Mouse (Mus musculus): ENCODE results near the gene Eri2. TPM values are rescaled to one million over a fixed set of nuclear protein-coding genes. Genes with fewer than 3 reads are reported as not detected.
A peak's percentile ranks its signal among the peaks of the same experiment; 100 is the strongest.
"Not testable (repeated sequence)": the region's sequence is repeated elsewhere in the genome, so short reads cannot be mapped to it uniquely, and the experiment has no call there.

The Eri2 gene
- polyA plus RNA-seq, 1 experiment: 6.9 TPM

GRCm38 (mm10) chr7:119749942-119750341 lies 43.9 kb downstream of the Eri2 start:
- H3K27ac ChIP-seq (ENCODE audit: insufficient read depth, low read length): no peak overlapping the region
- no peak for TF ChIP-seq POLR2A (IDR thresholded peaks at IDR 0.05; ENCODE audit: extremely low read depth, insufficient read depth, low read length)
- TF ChIP-seq CTCF (IDR thresholded peaks at IDR 0.05; ENCODE audit: extremely low read depth, insufficient read depth, low read length): no peak
- no peak overlapping the region for H3K4me3 ChIP-seq (ENCODE audit: insufficient read depth, low read length)
- H3K4me1 ChIP-seq (ENCODE audit: control insufficient read depth, insufficient read depth, low read length): no peaks in the 10 kb centered on the region

GRCm38 (mm10) chr7:119748761-119749160 lies 45.1 kb downstream of the Eri2 start:
- TF ChIP-seq POLR2A (IDR thresholded peaks at IDR 0.05; ENCODE audit: extremely low read depth, insufficient read depth, low read length) (no peak), CTCF (IDR thresholded peaks at IDR 0.05; ENCODE audit: extremely low read depth, insufficient read depth, low read length) (no peak)
- no peak overlapping the region for H3K4me3 ChIP-seq (ENCODE audit: insufficient read depth, low read length)
- H3K4me1 ChIP-seq (ENCODE audit: control insufficient read depth, insufficient read depth, low read length): no peaks in the 10 kb centered on the region
- no peak overlapping the region for H3K27ac ChIP-seq (ENCODE audit: insufficient read depth, low read length)

GRCm38 (mm10) chr7:119745869-119746268 lies 48.0 kb downstream of the Eri2 start:
- Histone ChIP-seq H3K27ac (ENCODE audit: insufficient read depth, low read length) (no peak overlapping the region), H3K4me3 (ENCODE audit: insufficient read depth, low read length) (no peak overlapping the region), H3K4me1 (ENCODE audit: control insufficient read depth, insufficient read depth, low read length) (no peaks in the 10 kb centered on the region)
- no peak for TF ChIP-seq CTCF (IDR thresholded peaks at IDR 0.05; ENCODE audit: extremely low read depth, insufficient read depth, low read length)
- TF ChIP-seq POLR2A (IDR thresholded peaks at IDR 0.05; ENCODE audit: extremely low read depth, insufficient read depth, low read length): no peak

GRCm38 (mm10) chr7:119744321-119744720 lies 49.5 kb downstream of the Eri2 start:
- Histone ChIP-seq H3K4me3 (ENCODE audit: insufficient read depth, low read length) (no peak overlapping the region), H3K27ac (ENCODE audit: insufficient read depth, low read length) (no peak overlapping the region), H3K4me1 (ENCODE audit: control insufficient read depth, insufficient read depth, low read length) (no peaks in the 10 kb centered on the region)
- no peak for TF ChIP-seq POLR2A (IDR thresholded peaks at IDR 0.05; ENCODE audit: extremely low read depth, insufficient read depth, low read length)
- no peak for TF ChIP-seq CTCF (IDR thresholded peaks at IDR 0.05; ENCODE audit: extremely low read depth, insufficient read depth, low read length)

- not testable (repeated sequence) for H3K4me1 ChIP-seq (ENCODE audit: control insufficient read depth, insufficient read depth, low read length); H3K4me3 ChIP-seq (ENCODE audit: insufficient read depth, low read length); H3K27ac ChIP-seq (ENCODE audit: insufficient read depth, low read length)
Observed at GRCm38 (mm10) chr7:119739798-119740468, 53.9 kb downstream of the Eri2 start.

- no peak overlapping the region for H3K27ac ChIP-seq (ENCODE audit: insufficient read depth, low read length)
- no peaks in the 10 kb centered on the region for H3K4me1 ChIP-seq (ENCODE audit: control insufficient read depth, insufficient read depth, low read length)
- no peak overlapping the region for H3K4me3 ChIP-seq (ENCODE audit: insufficient read depth, low read length)
- no peak for TF ChIP-seq POLR2A (IDR thresholded peaks at IDR 0.05; ENCODE audit: extremely low read depth, insufficient read depth, low read length)
- TF ChIP-seq CTCF (IDR thresholded peaks at IDR 0.05; ENCODE audit: extremely low read depth, insufficient read depth, low read length): no peak
Observed at GRCm38 (mm10) chr7:119738877-119739276, 55.0 kb downstream of the Eri2 start.

- H3K27ac ChIP-seq (ENCODE audit: insufficient read depth, low read length): not testable (repeated sequence)
Observed at GRCm38 (mm10) chr7:119731262-119731661, 62.6 kb downstream of the Eri2 start.

GRCm38 (mm10) chr7:119727621-119728020 lies 66.2 kb downstream of the Eri2 start:
- Histone ChIP-seq H3K4me3 (ENCODE audit: insufficient read depth, low read length) (no peak overlapping the region), H3K4me1 (ENCODE audit: control insufficient read depth, insufficient read depth, low read length) (no peaks in the 10 kb centered on the region), H3K27ac (ENCODE audit: insufficient read depth, low read length) (peak overlapping the region; percentile 70)
- no peak for TF ChIP-seq CTCF (IDR thresholded peaks at IDR 0.05; ENCODE audit: extremely low read depth, insufficient read depth, low read length)
- no peak for TF ChIP-seq POLR2A (IDR thresholded peaks at IDR 0.05; ENCODE audit: extremely low read depth, insufficient read depth, low read length)

More at GRCm38 (mm10) chr7:119731262-119731661, 62.6 kb downstream of the Eri2 start:
- H3K4me1 ChIP-seq (ENCODE audit: control insufficient read depth, insufficient read depth, low read length); H3K4me3 ChIP-seq (ENCODE audit: insufficient read depth, low read length): not testable (repeated sequence)

GRCm38 (mm10) chr7:119720947-119721310 lies 72.9 kb downstream of the Eri2 start:
- H3K4me3 ChIP-seq (ENCODE audit: insufficient read depth, low read length): peak overlapping the region; percentile 91
- peak overlapping the region; percentile 37; the same call in 1 of the 2 replicates for H3K27ac ChIP-seq (ENCODE audit: insufficient read depth, low read length)
- no peaks in the 10 kb centered on the region; the same call in 1 of the 2 replicates for H3K4me1 ChIP-seq (ENCODE audit: control insufficient read depth, insufficient read depth, low read length)
- no peak for TF ChIP-seq POLR2A (IDR thresholded peaks at IDR 0.05; ENCODE audit: extremely low read depth, insufficient read depth, low read length)
- no peak for TF ChIP-seq CTCF (IDR thresholded peaks at IDR 0.05; ENCODE audit: extremely low read depth, insufficient read depth, low read length)

- TF ChIP-seq CTCF (IDR thresholded peaks at IDR 0.05; ENCODE audit: extremely low read depth, insufficient read depth, low read length) (peak; percentile 42; the same call in 1 of the 2 replicates), POLR2A (IDR thresholded peaks at IDR 0.05; ENCODE audit: extremely low read depth, insufficient read depth, low read length) (peak; percentile 77)
- no peaks in the 10 kb centered on the region; the same call in 1 of the 2 replicates for H3K4me1 ChIP-seq (ENCODE audit: control insufficient read depth, insufficient read depth, low read length)
Observed at GRCm38 (mm10) chr7:119720253-119720946, 73.5 kb downstream of the Eri2 start, which contains the start of gene Thumpd1. Gene Thumpd1, minus strand, starts transcription at chr7:119720798.

More at GRCm38 (mm10) chr7:119720253-119720946, 73.5 kb downstream of the Eri2 start, which contains the start of gene Thumpd1:
- Histone ChIP-seq H3K4me3 (ENCODE audit: insufficient read depth, low read length) (peak within 1 kb of the TSS; percentile 91), H3K27ac (ENCODE audit: insufficient read depth, low read length) (peak within 1 kb of the TSS; percentile 59)

Other genes with a start within 250 kb of the Eri2 start
- gene Acsm2, start 239.7 kb downstream of the Eri2 start, polyA plus RNA-seq (2012; rRNA removed): not detected in 2 replicates
- gene Acsm1, start 187.0 kb downstream of the Eri2 start, polyA plus RNA-seq (2012; rRNA removed): not detected in 2 replicates
- 0.06 and 0.13 TPM in 2 replicates for gene Acsm4, start 104.0 kb downstream of the Eri2 start, polyA plus RNA-seq (2012; rRNA removed)
- gene Thumpd1, start 73.3 kb downstream of the Eri2 start, polyA plus RNA-seq (2012; rRNA removed): 33.2 and 33.5 TPM in 2 replicates
- not detected in 2 replicates for gene Acsm3, start 33.1 kb downstream of the Eri2 start, polyA plus RNA-seq (2012; rRNA removed)
- 1.3 and 3.5 TPM in 2 replicates for gene Rexo5, start 52 bp downstream of the Eri2 start, polyA plus RNA-seq (2012; rRNA removed)
- gene Lyrm1, start 101.8 kb upstream of the Eri2 start, polyA plus RNA-seq (2012; rRNA removed): 16.3 and 19.5 TPM in 2 replicates
- 8.8 and 10.9 TPM in 2 replicates for gene Dcun1d3, start 102.2 kb upstream of the Eri2 start, polyA plus RNA-seq (2012; rRNA removed)

Data from cortical plate, adult 2 months (tissue).